ENCODE assay signal across 10 mouse cellular contexts in the genomic region with DNA sequence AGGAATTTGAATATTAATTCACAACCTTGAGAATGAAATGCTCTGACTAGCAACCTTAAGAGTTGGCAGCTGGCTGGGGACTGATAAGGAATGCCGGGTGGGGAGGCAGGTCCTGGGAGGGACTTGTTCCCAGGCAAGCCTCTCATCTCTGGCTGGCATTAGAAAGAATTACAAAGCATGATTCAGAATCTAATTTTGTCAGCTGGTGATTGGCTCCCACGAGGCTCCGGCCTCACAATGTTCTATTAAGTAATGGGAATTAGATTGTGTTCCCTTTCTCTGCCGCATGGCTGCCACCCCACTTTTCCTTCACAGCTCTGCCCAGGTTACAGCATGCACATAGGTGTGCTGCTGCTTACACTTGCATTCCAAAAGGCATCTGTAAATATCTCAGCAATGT.
A peak's percentile ranks its signal among the peaks of the same experiment; 100 is the strongest.
DNase-seq lines count a peak whose midpoint lies in the region; ATAC-seq lines count a peak whose summit lies in the region.
"Had no signal": no experiment of that assay in that cellular context is flagged by ENCODE, and none has a peak within 500 bp of the region (broad histone marks: within the 10 kb centered on the region; RNA-seq: fewer than 3 reads in every experiment).

No protein-coding gene starts in this region.

- H3K4me2 ChIP-seq in hindbrain, embryonic 14.5 days (replicated peaks): no peak overlapping the region
- H3K4me2 ChIP-seq: embryonic facial prominence, embryonic 15.5 days had no signal

- 25% methylated on average over 4 of the region's 4 CpGs for WGBS in hindbrain, embryonic 14.5 days

- ATAC-seq in hindbrain, embryonic 14.5 days (ENCODE audit: low FRiP score): peak; percentile 74

- no peaks in the 10 kb centered on the region for H3K36me3 ChIP-seq in hindbrain, embryonic 14.5 days (replicated peaks; ENCODE audit: control insufficient read depth, insufficient read depth)
- H3K36me3 ChIP-seq: embryonic facial prominence, embryonic 15.5 days had no signal

- peak; percentile 14 for DNase-seq in embryo, embryonic 11 days
- DNase-seq in embryo, embryonic 10 days (ENCODE audit: low spot score): no peak
- peak; percentile 5 for DNase-seq in testis, postnatal 14 days (ENCODE audit: low spot score)
- DNase-seq in testis, postnatal 10 days (ENCODE audit: low spot score): no peak
- no peak for DNase-seq in hindbrain, embryonic 14.5 days (ENCODE audit: low spot score)
- no peak for DNase-seq in kidney, adult 18-20 months
- DNase-seq in thymus, postnatal 10 days (ENCODE audit: low spot score in 2 of 2): no peak
- DNase-seq in gastrocnemius, postnatal 25 days: no peak
- DNase-seq: right cerebral cortex, postnatal 25 days had no signal

- H3K9ac ChIP-seq in hindbrain, embryonic 14.5 days: no peak overlapping the region
- H3K9ac ChIP-seq: embryonic facial prominence, embryonic 15.5 days had no signal

- no peak overlapping the region for H3K27ac ChIP-seq in hindbrain, embryonic 14.5 days
- H3K27ac ChIP-seq: embryonic facial prominence, embryonic 15.5 days had no signal

- H3K27me3 ChIP-seq in hindbrain, embryonic 14.5 days (ENCODE audit: control insufficient read depth, insufficient read depth, low read length): no peaks in the 10 kb centered on the region
- H3K27me3 ChIP-seq: embryonic facial prominence, embryonic 15.5 days had no signal

- peaks cover 7% of the 10 kb centered on the region; the same call in 1 of the 2 replicates for H3K4me1 ChIP-seq in hindbrain, embryonic 14.5 days (replicated peaks; ENCODE audit: control insufficient read depth, insufficient read depth, low read length)
- H3K4me1 ChIP-seq: embryonic facial prominence, embryonic 15.5 days had no signal

- no peak overlapping the region for H3K4me3 ChIP-seq in hindbrain, embryonic 14.5 days (replicated peaks; ENCODE audit: low read length)
- H3K4me3 ChIP-seq: embryonic facial prominence, embryonic 15.5 days had no signal

- no peaks in the 10 kb centered on the region for H3K9me3 ChIP-seq in hindbrain, embryonic 14.5 days (ENCODE audit: control insufficient read depth, low read length)
- H3K9me3 ChIP-seq: embryonic facial prominence, embryonic 15.5 days had no signal

Comparison
In these comparisons a context has a peak if more than half of its experiments do, and no peak if none do; other contexts are left out.
1. DNase-seq: peak in embryo, embryonic 11 days (single experiment) and testis, postnatal 14 days (single experiment); none in embryo, embryonic 10 days (single experiment), testis, postnatal 10 days (single experiment), hindbrain, embryonic 14.5 days (single experiment), kidney, adult 18-20 months (single experiment), thymus, postnatal 10 days (0 of 2) and gastrocnemius, postnatal 25 days (single experiment).